Mouse (Mus musculus): ENCODE data around the gene Man2a1.

Man2a1 gene

GRCm38 (mm10) chr17:64628796-64629195 is 28.3 kb downstream of the Man2a1 start:
- peak; percentile 86 for DNase-seq (ENCODE audit: low read depth, low spot score)

- peak; percentile 83 for DNase-seq (ENCODE audit: low read depth, low spot score)
Observed at GRCm38 (mm10) chr17:64629486-64629885, 28.9 kb downstream of the Man2a1 start.

GRCm38 (mm10) chr17:64630506-64630905 is 30.0 kb downstream of the Man2a1 start:
- DNase-seq (ENCODE audit: low read depth, low spot score) = no peak

GRCm38 (mm10) chr17:64637868-64638537 is 37.5 kb downstream of the Man2a1 start:
- no peak for DNase-seq (ENCODE audit: low read depth, low spot score)

- DNase-seq (ENCODE audit: low read depth, low spot score) = no peak
Observed at GRCm38 (mm10) chr17:64641376-64641775, 40.8 kb downstream of the Man2a1 start.

GRCm38 (mm10) chr17:64643644-64644043 is 43.1 kb downstream of the Man2a1 start:
- DNase-seq (ENCODE audit: low read depth, low spot score) = no peak

GRCm38 (mm10) chr17:64644888-64645605 is 44.5 kb downstream of the Man2a1 start:
- no peak for DNase-seq (ENCODE audit: low read depth, low spot score)

- DNase-seq (ENCODE audit: low read depth, low spot score) = no peak
Observed at GRCm38 (mm10) chr17:64647396-64647795, 46.9 kb downstream of the Man2a1 start.

GRCm38 (mm10) chr17:64650702-64651101 is 50.2 kb downstream of the Man2a1 start:
- no peak for DNase-seq (ENCODE audit: low read depth, low spot score)

GRCm38 (mm10) chr17:64653621-64654020 is 53.1 kb downstream of the Man2a1 start:
- DNase-seq (ENCODE audit: low read depth, low spot score) = no peak

- no peak for DNase-seq (ENCODE audit: low read depth, low spot score)
Observed at GRCm38 (mm10) chr17:64659682-64660081, 59.1 kb downstream of the Man2a1 start.

- no peak for DNase-seq (ENCODE audit: low read depth, low spot score)
Observed at GRCm38 (mm10) chr17:64666518-64666917, 66.0 kb downstream of the Man2a1 start.

GRCm38 (mm10) chr17:64668504-64668903 is 68.0 kb downstream of the Man2a1 start:
- peak; percentile 91 for DNase-seq (ENCODE audit: low read depth, low spot score)

- no peak for DNase-seq (ENCODE audit: low read depth, low spot score)
Observed at GRCm38 (mm10) chr17:64674401-64674800, 73.9 kb downstream of the Man2a1 start.

GRCm38 (mm10) chr17:64674980-64675379 is 74.4 kb downstream of the Man2a1 start:
- no peak for DNase-seq (ENCODE audit: low read depth, low spot score)

- no peak for DNase-seq (ENCODE audit: low read depth, low spot score)
Observed at GRCm38 (mm10) chr17:64676735-64677469, 76.4 kb downstream of the Man2a1 start.

- no peak for DNase-seq (ENCODE audit: low read depth, low spot score)
Observed at GRCm38 (mm10) chr17:64681461-64681860, 80.9 kb downstream of the Man2a1 start.

GRCm38 (mm10) chr17:64681927-64682326 is 81.4 kb downstream of the Man2a1 start:
- DNase-seq (ENCODE audit: low read depth, low spot score) = no peak

- DNase-seq (ENCODE audit: low read depth, low spot score) = no peak
Observed at GRCm38 (mm10) chr17:64684088-64684487, 83.6 kb downstream of the Man2a1 start.

- DNase-seq (ENCODE audit: low read depth, low spot score) = no peak
Observed at GRCm38 (mm10) chr17:64685216-64685903, 84.8 kb downstream of the Man2a1 start.

- DNase-seq (ENCODE audit: low read depth, low spot score) = no peak
Observed at GRCm38 (mm10) chr17:64689614-64690013, 89.1 kb downstream of the Man2a1 start.

- no peak for DNase-seq (ENCODE audit: low read depth, low spot score)
Observed at GRCm38 (mm10) chr17:64697277-64697831, 96.8 kb downstream of the Man2a1 start.
